Mouse (Mus musculus): ENCODE results near the gene Cd200. TPM values are rescaled to one million over a fixed set of nuclear protein-coding genes. Genes with fewer than 3 reads are reported as not detected.
"Not testable (repeated sequence)": the region's sequence is repeated elsewhere in the genome, so short reads cannot be mapped to it uniquely, and the experiment has no call there.

The Cd200 gene
- polyA plus RNA-seq, 1 experiment from 2014 or later: 104 TPM

DNA sequence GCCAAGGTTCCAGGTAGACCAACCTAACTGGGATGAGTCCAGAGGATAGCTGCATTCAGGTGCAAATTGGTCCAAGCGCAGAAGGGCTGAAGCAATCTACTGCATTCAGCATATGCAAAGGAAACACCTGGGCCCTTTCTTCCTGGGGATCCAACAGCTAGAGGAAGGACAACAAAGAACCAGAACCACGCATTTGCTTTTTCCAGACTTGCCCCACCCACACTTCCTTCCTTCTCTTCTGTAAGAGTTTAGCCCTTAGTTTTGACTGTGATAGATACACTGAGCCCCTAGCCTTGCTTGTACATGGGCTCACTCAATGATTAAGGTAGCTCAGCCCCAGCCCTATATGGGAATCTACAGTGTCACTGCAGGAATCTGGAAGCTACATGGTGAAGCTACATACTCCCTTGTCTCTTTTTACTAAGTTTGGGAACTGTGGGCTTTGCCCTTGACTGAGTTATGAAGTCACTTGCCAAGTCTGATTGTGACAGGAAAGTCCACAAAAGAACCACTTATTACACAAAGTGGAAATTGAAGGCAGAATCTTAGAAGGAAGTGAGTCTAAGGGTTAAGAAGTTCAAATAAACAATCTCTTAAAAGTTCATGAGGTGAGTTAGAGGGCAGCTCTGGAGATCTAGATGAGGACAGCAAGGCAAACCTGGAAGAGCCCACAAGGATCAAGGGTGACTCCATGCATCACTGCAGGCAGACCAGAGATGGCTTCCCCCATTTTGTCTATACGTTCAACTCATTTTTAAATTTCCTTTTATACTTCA is 59.1 kb downstream of the Cd200 start:
- ATAC-seq (replicated peaks; ENCODE audit: low FRiP score, low read depth): no peak
- no peak overlapping the region; the same call in 1 of the 2 replicates for H3K27ac ChIP-seq

DNA sequence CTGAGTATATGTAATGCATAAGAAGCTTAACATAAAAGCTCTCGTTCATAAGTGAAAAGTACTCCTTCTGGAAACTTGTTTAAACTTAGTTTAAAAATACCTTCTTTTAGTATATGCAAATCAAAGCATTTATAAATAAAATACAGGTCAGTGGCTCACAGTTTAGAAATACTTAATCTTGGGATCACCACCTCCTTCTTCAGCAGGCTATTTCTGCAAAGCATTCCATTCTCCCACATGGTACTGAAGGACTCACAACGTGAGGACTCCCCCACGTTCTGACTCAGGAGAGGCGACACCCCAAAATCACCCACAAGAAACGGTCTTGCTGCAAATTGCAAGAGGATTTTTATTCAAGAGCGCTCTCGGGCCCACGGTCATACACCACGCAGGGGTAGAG is 60.6 kb downstream of the Cd200 start:
- not testable (repeated sequence) for H3K36me3 ChIP-seq (ENCODE audit: insufficient read depth, low read length); H3K4me3 ChIP-seq (replicated peaks; ENCODE audit: low read depth, low read length); H3K9ac ChIP-seq (ENCODE audit: low read depth, low read length); DNase-seq (ENCODE audit: low spot score); H3K27ac ChIP-seq; ATAC-seq (replicated peaks; ENCODE audit: low FRiP score, low read depth); H3K27me3 ChIP-seq (ENCODE audit: insufficient read depth, low read length); H3K9me3 ChIP-seq (replicated peaks; ENCODE audit: low read length); H3K4me1 ChIP-seq (replicated peaks; ENCODE audit: insufficient read depth, low read length); H3K4me2 ChIP-seq (ENCODE audit: low read length)
- 82% methylated on average over 5 of the region's 9 CpGs for WGBS

More for the DNA sequence above, 59.1 kb downstream of the Cd200 start:
- DNase-seq (ENCODE audit: low spot score): peak; percentile 61
- H3K4me3 ChIP-seq (replicated peaks; ENCODE audit: low read depth, low read length): no peak overlapping the region
- 70% methylated on average over 3 of the region's 3 CpGs for WGBS
- no peak overlapping the region for H3K4me2 ChIP-seq (ENCODE audit: low read length)
- TF ChIP-seq CTCF (IDR thresholded peaks at IDR 0.05; ENCODE audit: low read depth): no peak
- no peaks in the 10 kb centered on the region for H3K9me3 ChIP-seq (replicated peaks; ENCODE audit: low read length)
- no peaks in the 10 kb centered on the region for H3K4me1 ChIP-seq (replicated peaks; ENCODE audit: insufficient read depth, low read length)
- no peaks in the 10 kb centered on the region for H3K36me3 ChIP-seq (ENCODE audit: insufficient read depth, low read length)
- H3K9ac ChIP-seq (ENCODE audit: low read depth, low read length): no peak overlapping the region
- H3K27me3 ChIP-seq (ENCODE audit: insufficient read depth, low read length): no peaks in the 10 kb centered on the region

DNA sequence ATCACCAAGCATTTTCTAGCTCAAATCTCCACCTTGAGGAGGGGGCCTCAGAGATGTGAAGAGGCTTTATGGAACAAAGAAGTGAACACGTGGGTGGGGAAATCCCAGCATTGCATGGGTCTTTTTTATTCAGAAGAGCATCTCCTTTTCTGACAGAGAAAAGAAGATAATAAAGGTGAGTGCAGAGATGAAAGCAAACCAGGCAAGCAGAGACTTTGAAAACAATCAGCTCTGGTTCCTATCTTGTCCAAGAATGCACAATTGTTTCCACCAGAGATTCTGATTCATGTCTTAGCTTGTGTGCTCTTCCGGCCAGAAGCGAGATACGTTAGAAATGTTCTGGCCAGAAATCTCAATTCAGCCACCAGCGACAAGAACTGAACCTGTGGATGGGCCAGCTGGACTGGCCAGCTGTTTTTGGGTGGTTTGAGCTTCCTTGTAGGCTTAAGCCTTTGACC is 61.9 kb downstream of the Cd200 start:
- ATAC-seq (replicated peaks; ENCODE audit: low FRiP score, low read depth): no peak
- no peaks in the 10 kb centered on the region for H3K36me3 ChIP-seq (ENCODE audit: insufficient read depth, low read length)
- H3K27ac ChIP-seq: no peak overlapping the region
- WGBS: 90% methylated on average over 5 of the region's 5 CpGs
- H3K4me1 ChIP-seq (replicated peaks; ENCODE audit: insufficient read depth, low read length): no peaks in the 10 kb centered on the region
- no peak for TF ChIP-seq CTCF (IDR thresholded peaks at IDR 0.05; ENCODE audit: low read depth)
- DNase-seq (ENCODE audit: low spot score): no peak
- no peak overlapping the region for H3K4me2 ChIP-seq (ENCODE audit: low read length)
- H3K9ac ChIP-seq (ENCODE audit: low read depth, low read length): no peak overlapping the region
- no peak overlapping the region for H3K4me3 ChIP-seq (replicated peaks; ENCODE audit: low read depth, low read length)
- no peaks in the 10 kb centered on the region for H3K9me3 ChIP-seq (replicated peaks; ENCODE audit: low read length)
- no peaks in the 10 kb centered on the region for H3K27me3 ChIP-seq (ENCODE audit: insufficient read depth, low read length)

DNA sequence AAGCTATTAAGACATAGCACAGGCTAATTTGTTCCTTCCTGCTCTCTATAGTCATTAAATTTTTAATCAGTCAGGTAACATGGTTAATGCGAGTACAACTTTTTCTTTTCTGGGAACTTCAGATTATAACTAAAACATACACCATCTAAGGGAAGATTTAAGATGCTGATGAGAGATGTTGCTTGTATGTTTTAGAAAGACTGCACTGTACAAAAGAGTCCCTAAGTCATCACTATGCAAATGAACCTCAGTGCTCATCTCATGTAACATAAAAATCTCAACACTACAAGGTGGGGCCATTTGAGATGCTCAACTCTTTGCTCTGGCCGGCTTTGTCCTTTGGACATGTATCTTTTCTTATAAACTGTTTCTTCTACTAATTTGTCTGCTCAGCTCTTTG is 62.5 kb downstream of the Cd200 start:
- H3K9me3 ChIP-seq (replicated peaks; ENCODE audit: low read length): no peaks in the 10 kb centered on the region
- H3K9ac ChIP-seq (ENCODE audit: low read depth, low read length): no peak overlapping the region
- ATAC-seq (replicated peaks; ENCODE audit: low FRiP score, low read depth) (no peak), DNase-seq (ENCODE audit: low spot score) (no peak)
- H3K4me1 ChIP-seq (replicated peaks; ENCODE audit: insufficient read depth, low read length): no peaks in the 10 kb centered on the region
- H3K27ac ChIP-seq: no peak overlapping the region
- no peak overlapping the region for H3K4me3 ChIP-seq (replicated peaks; ENCODE audit: low read depth, low read length)
- H3K4me2 ChIP-seq (ENCODE audit: low read length): no peak overlapping the region
- H3K27me3 ChIP-seq (ENCODE audit: insufficient read depth, low read length): no peaks in the 10 kb centered on the region
- no peaks in the 10 kb centered on the region for H3K36me3 ChIP-seq (ENCODE audit: insufficient read depth, low read length)
- 92% methylated on average over 2 of the region's 2 CpGs for whole genome bisulfite sequencing
- TF ChIP-seq CTCF (IDR thresholded peaks at IDR 0.05; ENCODE audit: low read depth): no peak

DNA sequence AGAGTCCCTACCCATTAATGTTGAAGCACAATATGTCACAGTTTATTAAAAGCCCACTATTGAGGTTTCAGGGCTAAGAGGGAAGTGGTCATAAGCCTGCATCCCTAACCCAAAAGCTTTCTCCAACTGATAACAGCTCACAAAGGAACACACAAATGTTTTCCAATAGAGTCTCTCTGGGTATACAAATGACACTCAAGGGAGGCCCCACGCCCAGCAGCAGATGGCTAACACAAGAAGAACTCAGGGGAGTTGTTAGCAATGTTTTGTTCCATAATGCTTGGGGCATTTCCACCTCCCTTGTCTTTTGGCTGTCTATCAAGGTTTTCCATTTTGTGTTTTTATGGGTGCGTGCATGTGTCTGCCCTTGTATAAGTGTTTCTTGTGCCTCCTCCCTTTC is 64.0 kb downstream of the Cd200 start:
- WGBS: 81% methylated on average over 2 of the region's 2 CpGs
- H3K27me3 ChIP-seq (ENCODE audit: insufficient read depth, low read length): no peaks in the 10 kb centered on the region
- H3K9me3 ChIP-seq (replicated peaks; ENCODE audit: low read length): no peaks in the 10 kb centered on the region
- no peak overlapping the region for H3K9ac ChIP-seq (ENCODE audit: low read depth, low read length)
- ATAC-seq (replicated peaks; ENCODE audit: low FRiP score, low read depth) (no peak), DNase-seq (ENCODE audit: low spot score) (no peak)
- no peak for TF ChIP-seq CTCF (IDR thresholded peaks at IDR 0.05; ENCODE audit: low read depth)
- H3K36me3 ChIP-seq (ENCODE audit: insufficient read depth, low read length): no peaks in the 10 kb centered on the region
- H3K4me1 ChIP-seq (replicated peaks; ENCODE audit: insufficient read depth, low read length): no peaks in the 10 kb centered on the region
- H3K4me2 ChIP-seq (ENCODE audit: low read length): no peak overlapping the region
- no peak overlapping the region for H3K27ac ChIP-seq
- H3K4me3 ChIP-seq (replicated peaks; ENCODE audit: low read depth, low read length): no peak overlapping the region

DNA sequence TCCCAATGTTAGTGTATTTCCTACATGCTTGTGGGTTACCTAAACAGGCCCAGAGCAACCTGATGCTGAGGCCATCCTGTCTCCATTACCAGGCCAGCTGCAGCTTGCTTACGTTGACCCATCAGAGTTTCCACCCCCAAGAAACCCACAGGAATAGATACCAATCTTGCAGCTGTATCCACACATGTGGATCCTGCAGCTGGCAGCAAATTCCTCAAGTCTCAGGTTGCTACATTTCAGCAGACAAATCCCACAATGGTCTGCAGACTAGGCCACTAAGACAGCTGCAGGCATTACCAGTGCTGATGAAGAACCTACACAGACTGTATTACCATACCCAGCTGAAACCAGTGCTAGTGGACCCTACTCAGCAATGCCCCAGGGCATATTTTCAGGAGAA is 72.4 kb downstream of the Cd200 start:
- WGBS: 50% methylated on average over 1 of the region's 1 CpGs
- Histone ChIP-seq H3K4me3 (replicated peaks; ENCODE audit: low read depth, low read length) (no peak overlapping the region), H3K27me3 (ENCODE audit: insufficient read depth, low read length) (no peaks in the 10 kb centered on the region), H3K36me3 (ENCODE audit: insufficient read depth, low read length) (no peaks in the 10 kb centered on the region), H3K9me3 (replicated peaks; ENCODE audit: low read length) (no peaks in the 10 kb centered on the region), H3K4me1 (replicated peaks; ENCODE audit: insufficient read depth, low read length) (no peaks in the 10 kb centered on the region), H3K27ac (no peak overlapping the region), H3K4me2 (ENCODE audit: low read length) (no peak overlapping the region), H3K9ac (ENCODE audit: low read depth, low read length) (no peak overlapping the region)
- no peak for TF ChIP-seq CTCF (IDR thresholded peaks at IDR 0.05; ENCODE audit: low read depth)
- no peak for ATAC-seq (replicated peaks; ENCODE audit: low FRiP score, low read depth)
- DNase-seq (ENCODE audit: low spot score): no peak

DNA sequence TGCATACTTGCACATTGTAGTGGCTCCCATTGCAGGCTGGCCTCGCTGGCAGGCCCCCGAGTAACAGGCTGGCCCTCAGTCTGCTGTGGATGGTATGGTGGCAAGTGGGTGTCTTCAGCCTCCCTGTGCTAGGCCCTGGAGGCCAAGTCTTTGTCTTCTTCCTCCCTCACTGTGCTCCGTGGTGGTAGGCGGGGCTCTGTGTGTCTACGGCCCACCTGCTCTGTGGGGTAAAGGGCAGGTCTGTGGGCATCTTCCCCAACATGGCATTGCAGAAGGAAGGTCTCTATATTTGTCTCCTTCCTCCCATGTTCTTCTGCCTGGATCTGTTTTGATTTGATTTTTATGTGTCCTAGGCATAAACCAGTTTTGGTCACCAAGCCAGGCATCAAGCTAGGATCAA is 74.0 kb downstream of the Cd200 start:
- Histone ChIP-seq H3K4me2 (ENCODE audit: low read length) (no peak overlapping the region), H3K4me1 (replicated peaks; ENCODE audit: insufficient read depth, low read length) (no peaks in the 10 kb centered on the region), H3K27ac (no peak overlapping the region), H3K9ac (ENCODE audit: low read depth, low read length) (no peak overlapping the region), H3K36me3 (ENCODE audit: insufficient read depth, low read length) (no peaks in the 10 kb centered on the region), H3K9me3 (replicated peaks; ENCODE audit: low read length) (no peaks in the 10 kb centered on the region), H3K27me3 (ENCODE audit: insufficient read depth, low read length) (no peaks in the 10 kb centered on the region), H3K4me3 (replicated peaks; ENCODE audit: low read depth, low read length) (no peak overlapping the region)
- DNase-seq (ENCODE audit: low spot score): no peak
- WGBS: 96% methylated on average over 5 of the region's 5 CpGs
- ATAC-seq (replicated peaks; ENCODE audit: low FRiP score, low read depth): no peak
- TF ChIP-seq CTCF (IDR thresholded peaks at IDR 0.05; ENCODE audit: low read depth): no peak

All from kidney, postnatal 0 days (tissue).